Mouse (Mus musculus) megakaryocyte-erythroid progenitor cell, adult 5-6 weeks (primary cell): Measurements from ENCODE around the gene Rcor2. TPM values are rescaled to one million over a fixed set of nuclear protein-coding genes. Genes with fewer than 3 reads are reported as not detected.

Experiments
- ATAC-seq: replicated peaks from 2 replicates; pipeline ENCODE4 v1.8.0; 2016; ENCODE audit warnings: mild to moderate bottlenecking, inconsistent platforms; ENCODE audit not compliant: severe bottlenecking, poor library complexity, low FRiP score, low TSS enrichment
- total RNA-seq, 2 experiments: library from RNA; stranded (forward) in 1 of 2; stranded (reverse) in 1 of 2; fragments of 200-1000, 215-1000 nt in 1 of 2; fragments of >200 nt in 1 of 2; fragmentation: Nextera tagmentation in 1 of 2; gene quantifications; 2 replicates each; pipeline ENCODE4 v1.2.3; 2014 to 2017

Rcor2 gene
- total RNA-seq, 2 experiments from 2014 or later, result 4.0 to 5.0 TPM

DNA sequence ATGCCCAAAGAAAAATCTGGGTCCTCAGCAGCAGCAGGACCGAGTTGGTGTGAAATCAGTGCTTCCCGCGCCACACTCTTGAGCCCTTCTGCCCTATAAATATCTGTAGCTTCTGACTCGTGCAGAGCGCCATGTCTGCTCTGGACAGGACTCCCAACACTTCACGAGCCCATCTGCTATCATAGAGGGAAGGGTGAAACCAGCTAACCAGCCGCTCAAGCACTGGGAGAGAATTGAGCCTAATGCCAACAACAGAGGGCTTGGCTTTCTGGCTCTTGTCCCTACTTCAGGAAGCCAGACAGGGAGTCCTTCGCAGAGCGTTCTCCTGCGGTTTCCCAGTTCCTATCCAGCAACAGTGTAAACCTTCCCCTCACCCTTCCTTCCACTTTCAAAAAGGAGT lies 44.2 kb downstream of the Rcor2 start:
- ATAC-seq, result no peak; the same call in 1 of the 2 replicates

DNA sequence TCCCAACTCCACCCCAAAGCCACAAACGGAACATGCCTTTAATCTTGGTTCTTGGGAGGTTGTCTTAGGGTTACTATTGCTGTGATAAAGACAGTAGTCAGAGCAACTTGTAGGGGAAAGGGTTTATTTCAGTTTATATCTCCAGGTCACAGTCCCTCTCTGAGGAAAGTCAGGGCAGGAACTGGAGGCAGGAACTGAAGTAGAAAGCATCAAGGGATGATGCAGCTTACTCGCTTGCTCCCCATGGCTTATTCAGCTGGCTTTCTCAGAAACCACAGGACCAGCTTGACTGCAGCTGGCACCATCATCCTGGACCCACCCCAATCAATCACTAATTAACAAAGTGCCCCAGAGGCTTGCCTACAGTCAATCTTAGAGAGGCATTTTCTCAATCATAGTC lies 46.5 kb downstream of the Rcor2 start:
- ATAC-seq, result no peak

DNA sequence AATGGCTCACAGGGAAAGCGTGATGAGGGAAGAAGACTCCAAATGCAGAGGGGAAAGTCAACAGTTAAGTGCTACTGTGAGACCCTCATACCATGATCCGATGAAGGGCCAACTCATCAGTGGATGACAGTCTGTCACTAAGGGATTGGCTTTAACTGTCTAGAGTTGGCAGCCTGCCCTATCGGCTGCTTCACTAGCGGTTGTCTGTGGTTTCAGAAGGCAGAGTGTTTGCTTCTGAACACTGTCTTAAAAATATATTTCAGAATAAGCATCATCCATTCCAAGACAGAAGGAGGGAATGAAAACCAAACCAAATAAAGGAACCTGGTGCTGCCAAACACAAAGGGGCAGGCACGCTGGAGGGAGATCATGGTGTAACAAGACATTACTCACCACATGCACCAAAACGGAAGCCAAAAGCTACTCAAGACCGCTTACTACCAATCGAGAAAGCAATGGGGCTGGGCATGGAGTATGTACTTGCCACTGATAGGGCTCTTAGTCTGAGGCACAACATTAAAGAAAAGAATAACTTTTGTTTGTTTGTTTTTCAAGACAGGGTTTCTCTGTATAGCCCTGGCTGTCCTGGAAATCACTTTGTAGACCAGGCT lies 48.0 kb downstream of the Rcor2 start:
- ATAC-seq, result peak; percentile 66; the same call in 1 of the 2 replicates

DNA sequence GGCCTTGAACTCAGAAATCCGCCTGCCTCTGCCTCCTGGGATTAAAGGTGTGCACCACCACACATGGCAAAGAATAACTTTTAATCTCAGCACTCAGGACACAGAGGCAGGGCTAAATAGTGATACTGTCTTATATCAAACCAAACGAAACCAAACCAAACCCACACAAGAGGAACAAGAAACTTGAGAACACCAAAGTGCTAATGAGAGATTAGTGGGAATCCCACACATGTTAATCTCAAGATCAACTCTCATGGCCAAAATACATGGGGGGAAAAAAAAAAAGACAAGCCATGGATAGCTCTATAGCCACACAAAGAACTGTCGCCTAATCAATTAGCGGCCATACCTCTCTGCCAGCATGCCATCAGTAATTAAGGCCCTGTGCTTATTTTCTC lies 48.5 kb downstream of the Rcor2 start:
- 0 out of 2 replicates have a peak, but pooled peaks have one; percentile 19 for ATAC-seq

DNA sequence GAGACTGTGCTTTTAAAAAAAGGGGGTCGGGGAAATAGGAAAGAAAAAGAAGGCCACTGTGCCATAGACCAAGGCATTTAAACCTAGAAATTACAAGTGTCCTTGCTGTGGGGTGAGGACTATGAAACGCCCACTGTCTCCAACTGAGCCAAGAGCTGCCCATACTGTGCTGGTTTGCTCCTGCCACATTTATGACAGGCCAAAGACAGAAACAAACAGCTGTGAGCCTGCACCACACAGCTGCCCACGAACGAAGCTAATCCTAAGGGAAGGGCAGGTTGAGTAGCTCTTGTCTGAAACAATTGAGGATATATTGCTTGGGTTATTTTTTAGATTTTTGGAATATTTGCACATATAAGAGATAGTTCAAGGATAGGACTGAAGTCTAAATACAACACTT lies 49.7 kb downstream of the Rcor2 start:
- ATAC-seq, result no peak

DNA sequence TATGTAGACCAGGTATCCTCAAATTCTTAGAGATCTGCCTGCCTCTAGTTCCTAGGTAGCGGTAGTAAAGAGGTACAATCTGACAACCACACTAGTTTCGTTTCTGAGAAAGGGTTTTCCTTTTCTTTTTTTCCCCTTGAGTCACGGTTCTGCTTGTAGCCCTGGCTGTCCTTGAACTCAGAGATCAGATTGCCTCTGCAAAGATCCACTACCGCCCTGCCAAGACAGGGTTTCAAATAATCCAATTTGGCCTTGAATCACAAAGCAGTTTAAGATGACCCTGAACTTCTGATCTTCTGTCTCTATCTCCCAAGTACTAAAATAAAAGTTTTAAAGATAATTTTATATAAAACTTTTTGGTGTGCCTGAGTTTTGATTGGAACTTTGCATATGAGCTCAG lies 50.6 kb downstream of the Rcor2 start:
- no peak for ATAC-seq

DNA sequence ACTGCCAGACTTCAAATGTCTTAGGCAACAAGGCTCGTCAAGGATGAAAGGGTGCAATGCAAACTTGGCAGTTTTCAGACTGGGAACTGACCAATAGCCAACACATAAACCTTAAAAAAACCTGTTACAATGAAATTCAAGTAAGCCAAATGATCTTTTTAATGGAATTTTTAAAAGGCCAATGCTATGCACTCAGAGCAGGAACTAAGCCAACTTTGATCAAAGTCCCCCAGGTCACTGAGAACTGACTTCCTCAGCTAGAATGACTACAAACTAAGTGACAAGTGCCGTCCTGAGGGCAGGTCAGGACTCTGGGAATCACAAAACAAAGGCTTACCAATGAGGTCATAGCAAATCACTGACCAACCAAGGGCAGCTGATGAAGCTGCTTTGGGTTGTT lies 53.1 kb downstream of the Rcor2 start:
- ATAC-seq, result no peak

DNA sequence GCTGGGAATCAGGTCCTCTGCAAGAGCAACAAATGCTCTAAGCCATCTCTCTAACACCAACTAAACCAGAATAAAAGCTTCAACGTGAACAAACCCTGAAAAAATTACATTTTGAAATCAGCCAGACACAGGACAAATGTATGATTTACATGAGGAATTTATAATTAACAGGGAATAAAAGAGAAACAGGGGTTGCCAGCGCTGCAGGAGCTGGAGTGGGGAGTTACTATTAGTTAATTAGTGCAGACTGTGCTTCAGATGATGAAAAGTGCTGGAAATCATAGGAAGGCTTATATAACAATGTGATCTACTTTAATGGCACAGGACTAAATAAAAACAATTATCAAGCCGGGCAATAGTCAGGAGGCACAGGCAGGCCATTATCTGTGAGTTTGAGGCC lies 54.3 kb downstream of the Rcor2 start:
- ATAC-seq, result no peak

Other genes starting within 250 kb of the Rcor2 start
- 151 and 153 TPM in 2 replicates for gene Fermt3, start 247.9 kb upstream of the Rcor2 start, total RNA-seq (2014; fragmentation: Nextera tagmentation)
- 220 and 247 TPM in 2 replicates for gene Fermt3, start 247.9 kb upstream of the Rcor2 start, total RNA-seq (2017)
- gene Stip1, start 227.4 kb upstream of the Rcor2 start, total RNA-seq (2014; fragmentation: Nextera tagmentation), result 183 and 212 TPM in 2 replicates
- 309 and 310 TPM in 2 replicates for gene Stip1, start 227.4 kb upstream of the Rcor2 start, total RNA-seq (2017)
- gene Macrod1, start 210.5 kb upstream of the Rcor2 start, total RNA-seq (2014; fragmentation: Nextera tagmentation), result 19.1 and 25.9 TPM in 2 replicates
- 6.1 and 10.3 TPM in 2 replicates for gene Macrod1, start 210.5 kb upstream of the Rcor2 start, total RNA-seq (2017)
- not detected in 2 replicates for gene Flrt1, start 161.6 kb upstream of the Rcor2 start, total RNA-seq (2014; fragmentation: Nextera tagmentation)
- not detected in 2 replicates for gene Flrt1, start 161.6 kb upstream of the Rcor2 start, total RNA-seq (2017)
- gene Otub1, start 61.0 kb upstream of the Rcor2 start, total RNA-seq (2014; fragmentation: Nextera tagmentation), result 51.9 and 60.3 TPM in 2 replicates
- 59.8 and 81.4 TPM in 2 replicates for gene Otub1, start 61.0 kb upstream of the Rcor2 start, total RNA-seq (2017)
- 777 and 822 TPM in 2 replicates for gene Cox8a, start 49.7 kb upstream of the Rcor2 start, total RNA-seq (2014; fragmentation: Nextera tagmentation)
- 576 and 680 TPM in 2 replicates for gene Cox8a, start 49.7 kb upstream of the Rcor2 start, total RNA-seq (2017)
- 66.8 and 78.6 TPM in 2 replicates for gene Naa40, start 26.1 kb upstream of the Rcor2 start, total RNA-seq (2014; fragmentation: Nextera tagmentation)
- gene Naa40, start 26.1 kb upstream of the Rcor2 start, total RNA-seq (2017), result 45.4 and 49.0 TPM in 2 replicates
- gene Mark2, start 74.5 kb downstream of the Rcor2 start, total RNA-seq (2014; fragmentation: Nextera tagmentation), result 57.1 and 106 TPM in 2 replicates
- gene Mark2, start 74.5 kb downstream of the Rcor2 start, total RNA-seq (2017), result 14.6 and 28.7 TPM in 2 replicates
- 15.7 and 23.7 TPM in 2 replicates for gene Spindoc, start 115.7 kb downstream of the Rcor2 start, total RNA-seq (2014; fragmentation: Nextera tagmentation)
- 6.2 and 15.9 TPM in 2 replicates for gene Spindoc, start 115.7 kb downstream of the Rcor2 start, total RNA-seq (2017)
- 4.6 and 9.4 TPM in 2 replicates for gene 2700081O15Rik, start 150.3 kb downstream of the Rcor2 start, total RNA-seq (2014; fragmentation: Nextera tagmentation)
- 3.0 and 7.0 TPM in 2 replicates for gene 2700081O15Rik, start 150.3 kb downstream of the Rcor2 start, total RNA-seq (2017)
- 79.7 and 98.2 TPM in 2 replicates for gene Rtn3, start 216.0 kb downstream of the Rcor2 start, total RNA-seq (2014; fragmentation: Nextera tagmentation)
- 54.8 and 58.5 TPM in 2 replicates for gene Rtn3, start 216.0 kb downstream of the Rcor2 start, total RNA-seq (2017)
- 59.2 and 60.3 TPM in 2 replicates for gene Atl3, start 226.7 kb downstream of the Rcor2 start, total RNA-seq (2014; fragmentation: Nextera tagmentation)
- gene Atl3, start 226.7 kb downstream of the Rcor2 start, total RNA-seq (2017), result 73.8 and 99.0 TPM in 2 replicates